Mouse (Mus musculus): ENCODE measurements around the gene Zfp942. TPM values are rescaled to one million over a fixed set of nuclear protein-coding genes. Genes with fewer than 3 reads are reported as not detected.
"Not testable (repeated sequence)": the region's sequence is repeated elsewhere in the genome, so short reads cannot be mapped to it uniquely, and the experiment has no call there.

Zfp942 gene
- polyA plus RNA-seq (2015; fragmentation: Nextera tagmentation; extraction: Ambion mirVana), result 17.9 and 18.9 TPM in 2 replicates

DNA sequence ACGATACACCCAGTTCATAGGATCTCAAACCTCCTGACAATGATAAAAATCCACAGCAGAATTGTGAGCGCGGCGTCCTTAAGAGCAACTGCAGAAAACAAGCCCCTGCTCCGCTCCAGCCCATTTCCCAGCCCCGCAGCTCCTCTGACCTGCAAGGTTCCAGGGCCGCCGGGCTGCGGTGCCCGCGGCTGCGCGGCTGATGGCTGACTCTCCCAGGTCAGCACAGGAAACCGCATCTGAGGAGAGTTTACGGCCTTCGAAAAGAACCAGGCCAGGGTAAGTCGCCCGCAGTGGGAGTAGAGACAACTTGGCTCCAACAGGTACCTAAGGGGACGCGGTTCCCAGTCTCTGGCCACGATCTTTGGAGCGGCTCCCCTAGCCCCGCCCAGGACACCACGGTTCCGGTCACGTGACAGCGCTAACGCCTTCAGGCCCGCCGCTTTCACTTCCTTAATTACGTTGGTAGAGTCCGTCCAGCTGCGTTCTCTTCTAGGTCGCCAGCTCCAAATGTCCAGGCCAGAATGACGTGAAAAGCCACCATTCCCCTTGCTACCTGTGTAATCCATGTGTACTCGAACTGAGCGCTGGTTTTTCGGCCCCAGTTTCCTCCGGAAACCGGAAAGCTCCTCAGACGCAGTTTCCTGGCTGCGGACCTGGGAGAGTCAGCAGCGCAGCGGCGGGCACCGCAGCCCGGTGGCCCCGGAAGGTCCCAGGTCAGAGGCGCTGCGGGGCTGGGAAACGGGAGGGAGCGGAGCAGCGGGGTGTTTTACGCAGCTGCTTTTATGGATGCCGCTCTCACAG, at the start of gene Zfp942, which contains the start of gene Zfp943:
Gene Zfp942 (minus strand): TSS at position 358 of the 801 bp plus-strand sequence.
Gene Zfp943 (plus strand): TSS at position 446 of the 801 bp plus-strand sequence.
- H3K4me2 ChIP-seq, result peak within 1 kb of the TSS; percentile 56
- not testable (repeated sequence) for H3K36me3 ChIP-seq, H3K4me1 ChIP-seq, H3K9me3 ChIP-seq, H3K27me3 ChIP-seq
- H3K27ac ChIP-seq, result peak within 1 kb of the TSS; percentile 87
- WGBS, result under 1% methylated on average over 43 of the region's 55 CpGs
- ATAC-seq (ENCODE audit: borderline replicate concordance, extremely low read depth, low FRiP score, low TSS enrichment), result peak; percentile 99
- peak within 1 kb of the TSS; percentile 70 for H3K9ac ChIP-seq
- peak within 1 kb of the TSS; percentile 75 for H3K4me3 ChIP-seq

DNA sequence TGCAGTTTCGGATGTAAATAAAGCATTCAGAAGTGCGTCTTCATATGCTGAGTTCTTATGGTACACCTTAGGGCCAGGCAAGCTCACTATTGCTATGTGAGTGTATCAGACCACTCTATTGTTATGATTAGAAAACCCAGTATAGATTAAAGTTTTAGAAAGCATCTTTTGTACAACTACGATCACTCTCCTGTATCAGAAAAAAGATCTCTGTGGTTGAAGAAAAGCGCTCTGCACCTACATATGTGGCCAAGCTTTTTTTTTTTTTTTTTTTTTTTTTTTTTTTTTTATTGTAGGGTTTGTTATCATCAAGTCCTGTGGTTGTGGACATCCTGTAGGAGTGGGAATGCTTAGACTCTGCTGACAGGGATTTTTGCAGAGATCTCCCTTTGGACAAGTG, 1.0 kb upstream of the Zfp942 start:
- peak overlapping the region; percentile 49 for H3K4me2 ChIP-seq
- H3K4me1 ChIP-seq, result peaks cover 8% of the 10 kb centered on the region
- 38% methylated on average over 4 of the region's 4 CpGs for WGBS
- H3K4me3 ChIP-seq, result peak overlapping the region; percentile 75
- H3K27ac ChIP-seq, result no peak overlapping the region
- H3K9ac ChIP-seq, result no peak overlapping the region; the same call in 1 of the 2 replicates
- no peaks in the 10 kb centered on the region for H3K27me3 ChIP-seq
- H3K36me3 ChIP-seq, result no peaks in the 10 kb centered on the region
- H3K9me3 ChIP-seq, result no peaks in the 10 kb centered on the region
- ATAC-seq (ENCODE audit: borderline replicate concordance, extremely low read depth, low FRiP score, low TSS enrichment), result no peak

DNA sequence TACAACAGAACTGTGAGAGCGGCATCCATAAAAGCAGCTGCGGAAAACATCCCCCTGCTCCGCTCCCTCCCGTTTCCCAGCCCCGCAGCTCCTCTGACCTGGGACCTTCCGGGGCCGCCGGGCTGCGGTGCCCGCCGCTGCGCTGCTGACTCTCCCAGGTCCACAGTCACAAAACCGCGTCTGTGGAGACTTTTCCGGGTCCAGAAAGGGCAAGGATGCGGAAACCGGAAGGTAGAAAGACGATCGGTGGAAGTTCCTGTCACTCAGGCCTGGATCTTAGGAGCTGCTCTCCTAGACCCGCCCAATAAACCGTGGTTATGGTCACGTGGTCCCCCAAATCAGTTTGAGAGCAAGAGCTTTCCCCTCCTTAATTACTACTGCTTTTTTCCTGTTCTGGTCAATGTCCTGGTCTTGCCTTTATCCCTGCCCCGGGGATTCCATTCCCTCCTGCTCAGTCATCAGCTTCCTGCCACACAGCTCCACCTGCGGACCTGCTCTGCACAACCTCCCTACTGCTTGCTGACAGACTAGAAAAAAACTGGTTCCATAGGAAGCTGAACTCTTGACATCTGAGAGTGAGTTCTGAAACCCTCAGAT, 52.7 kb downstream of the Zfp942 start, which contains the start of gene Zfp995:
Gene Zfp995 (minus strand): TSS at position 471 of the 597 bp plus-strand sequence.
- Histone ChIP-seq H3K4me3 (peak within 1 kb of the TSS; percentile 70), H3K9ac (peak within 1 kb of the TSS; percentile 68), H3K4me2 (peak within 1 kb of the TSS; percentile 65)
- H3K36me3 ChIP-seq, H3K9me3 ChIP-seq, H3K27me3 ChIP-seq, H3K4me1 ChIP-seq, H3K27ac ChIP-seq: not testable (repeated sequence)
- ATAC-seq (ENCODE audit: borderline replicate concordance, extremely low read depth, low FRiP score, low TSS enrichment), result peak; percentile 97
- under 1% methylated on average over 24 of the region's 24 CpGs for WGBS

DNA sequence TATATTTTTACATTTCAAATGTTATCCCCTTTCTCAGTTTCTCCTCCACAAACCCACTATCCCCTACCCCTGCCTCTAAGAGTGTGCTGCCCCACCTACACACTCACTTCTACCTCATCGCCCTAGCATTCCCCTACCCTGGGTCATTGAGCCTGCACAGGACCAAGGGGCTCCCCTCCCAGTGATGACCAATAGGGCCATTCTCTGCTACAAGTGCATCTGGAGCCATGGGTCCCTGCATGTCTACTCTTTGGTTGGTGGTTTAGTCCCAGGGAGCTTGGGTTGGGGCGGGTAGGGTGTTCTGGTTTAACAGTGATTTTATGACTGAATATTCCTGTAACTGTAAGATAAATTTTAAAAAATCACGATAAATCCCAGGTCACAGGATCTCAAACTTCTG, 53.2 kb downstream of the Zfp942 start:
- 9% methylated on average over 3 of the region's 3 CpGs for WGBS
- 0 out of 2 replicates have a peak, but pooled peaks cover 2% of the 10 kb centered on the region for H3K4me1 ChIP-seq
- H3K36me3 ChIP-seq, result no peaks in the 10 kb centered on the region
- peak overlapping the region; percentile 70 for H3K4me3 ChIP-seq
- H3K4me2 ChIP-seq, result peak overlapping the region; percentile 65
- H3K9me3 ChIP-seq, result no peaks in the 10 kb centered on the region
- no peak overlapping the region for H3K27ac ChIP-seq
- ATAC-seq (ENCODE audit: borderline replicate concordance, extremely low read depth, low FRiP score, low TSS enrichment), result peak; percentile 70; the same call in 1 of the 2 replicates
- H3K27me3 ChIP-seq, result no peaks in the 10 kb centered on the region
- H3K9ac ChIP-seq, result peak overlapping the region; percentile 68

Other genes starting within 250 kb of the Zfp942 start
- 7.0 and 7.1 TPM in 2 replicates for gene Zfp229, start 231.7 kb downstream of the Zfp942 start, polyA plus RNA-seq (2015; fragmentation: Nextera tagmentation; extraction: Ambion mirVana)
- gene Zfp820, start 116.7 kb downstream of the Zfp942 start, polyA plus RNA-seq (2015; fragmentation: Nextera tagmentation; extraction: Ambion mirVana), result 7.7 and 8.5 TPM in 2 replicates
- gene Zfp995, start 52.5 kb downstream of the Zfp942 start, polyA plus RNA-seq (2015; fragmentation: Nextera tagmentation; extraction: Ambion mirVana), result 5.1 and 6.4 TPM in 2 replicates
- 14.8 and 16.9 TPM in 2 replicates for gene Zfp943, start 88 bp upstream of the Zfp942 start, polyA plus RNA-seq (2015; fragmentation: Nextera tagmentation; extraction: Ambion mirVana)
- gene Zfp947, start 203.7 kb upstream of the Zfp942 start, polyA plus RNA-seq (2015; fragmentation: Nextera tagmentation; extraction: Ambion mirVana), result 2.4 and 2.7 TPM in 2 replicates

Data from lung, embryonic 15.5 days (tissue).